Mouse (Mus musculus) E14TG2a.4 (cell line): ENCODE data around the gene Cfap36.

ENCODE experiments used
- H3K27me3 ChIP-seq: 2 replicates; pipeline ENCODE4 v1.6.1; 2014; ENCODE audit warnings: low read length, control low read depth; ENCODE audit not compliant: insufficient read depth
- H3K36me3 ChIP-seq: 2 replicates; pipeline ENCODE4 v1.6.1; 2014; ENCODE audit warnings: low read length, control low read depth; ENCODE audit not compliant: insufficient read depth
- H3K4me1 ChIP-seq: replicated peaks from 2 replicates; pipeline ENCODE4 v1.6.1; 2014; ENCODE audit warnings: low read depth, low read length, control low read depth
- H3K4me3 ChIP-seq: replicated peaks from 2 replicates; pipeline ENCODE4 v1.5.1; 2014; ENCODE audit warnings: mild to moderate bottlenecking, low read length
- H3K9me3 ChIP-seq: 2 replicates; pipeline ENCODE4 v1.6.1; 2014; ENCODE audit warnings: low read length, control low read depth
- CTCF ChIP-seq: conservative IDR thresholded peaks from 2 replicates; pipeline ENCODE4 v1.5.1; 2014; ENCODE audit warnings: low read length
- NANOG ChIP-seq: IDR thresholded peaks from 2 replicates; pipeline ENCODE4 v1.6.1; 2014; ENCODE audit warnings: borderline replicate concordance, low read length, mixed read lengths
- POU5F1 ChIP-seq: IDR thresholded peaks from 2 replicates; pipeline ENCODE4 v1.6.1; 2014; ENCODE audit warnings: low read length, borderline replicate concordance

Gene Cfap36

DNA sequence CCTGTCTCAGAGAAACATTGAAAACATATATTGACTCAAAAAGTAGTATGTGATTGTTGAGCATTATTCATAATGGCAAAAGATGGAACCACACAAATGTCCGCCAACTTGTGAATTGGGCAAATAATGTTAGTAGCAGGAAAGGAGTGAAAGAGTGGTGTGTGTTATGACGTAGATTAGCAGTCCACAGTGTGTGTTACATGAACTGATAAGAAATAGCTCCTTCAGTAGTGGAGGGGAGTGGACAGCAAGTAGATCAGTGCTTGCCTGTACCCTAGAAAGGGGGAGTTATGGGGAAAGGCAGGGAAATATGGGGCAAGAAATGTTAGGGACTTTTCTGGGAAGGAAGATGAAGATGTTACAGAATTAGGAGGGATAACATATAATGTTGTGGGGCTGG, 31.0 kb downstream of the Cfap36 start:
- no peaks in the 10 kb centered on the region for H3K4me1 ChIP-seq
- peaks cover 91% of the 10 kb centered on the region for H3K36me3 ChIP-seq
- H3K27me3 ChIP-seq, result no peaks in the 10 kb centered on the region
- H3K4me3 ChIP-seq, result no peak overlapping the region
- no peak for TF ChIP-seq NANOG
- no peak for TF ChIP-seq CTCF
- TF ChIP-seq POU5F1, result no peak
- H3K9me3 ChIP-seq, result no peaks in the 10 kb centered on the region

GRCm38 (mm10) chr11:29209774-29210173, 37.4 kb downstream of the Cfap36 start:
- H3K27me3 ChIP-seq, result no peaks in the 10 kb centered on the region
- peaks cover 61% of the 10 kb centered on the region for H3K36me3 ChIP-seq
- TF ChIP-seq NANOG (no peak), POU5F1 (no peak), CTCF (no peak)
- no peaks in the 10 kb centered on the region for H3K4me1 ChIP-seq
- H3K9me3 ChIP-seq, result no peaks in the 10 kb centered on the region
- no peak overlapping the region for H3K4me3 ChIP-seq

- Histone ChIP-seq H3K27me3 (no peaks in the 10 kb centered on the region), H3K4me1 (no peaks in the 10 kb centered on the region), H3K36me3 (peaks cover 61% of the 10 kb centered on the region), H3K9me3 (no peaks in the 10 kb centered on the region), H3K4me3 (no peak overlapping the region)
- TF ChIP-seq CTCF (peak; percentile 30; the same call in 1 of the 2 replicates), NANOG (no peak)
These were observed 43.6 kb downstream of the Cfap36 start for GRCm38 (mm10) chr11:29203653-29204052.

- no peak overlapping the region for H3K4me3 ChIP-seq
- H3K27me3 ChIP-seq, result no peaks in the 10 kb centered on the region
These were observed 58.2 kb downstream of the Cfap36 start for GRCm38 (mm10) chr11:29188981-29189380.

GRCm38 (mm10) chr11:29181751-29182150, 65.5 kb downstream of the Cfap36 start:
- Histone ChIP-seq H3K9me3 (no peaks in the 10 kb centered on the region), H3K27me3 (no peaks in the 10 kb centered on the region), H3K4me3 (no peak overlapping the region), H3K4me1 (no peaks in the 10 kb centered on the region), H3K36me3 (peaks cover 54% of the 10 kb centered on the region)
- TF ChIP-seq CTCF, result no peak
- TF ChIP-seq POU5F1, result no peak
- TF ChIP-seq NANOG, result no peak

More at GRCm38 (mm10) chr11:29188981-29189380, 58.2 kb downstream of the Cfap36 start:
- Histone ChIP-seq H3K9me3 (no peaks in the 10 kb centered on the region), H3K4me1 (no peaks in the 10 kb centered on the region), H3K36me3 (peaks cover 70% of the 10 kb centered on the region)
- TF ChIP-seq POU5F1, result no peak
- no peak for TF ChIP-seq CTCF
- TF ChIP-seq NANOG, result no peak

- H3K9me3 ChIP-seq, result no peaks in the 10 kb centered on the region
- H3K27me3 ChIP-seq, result no peaks in the 10 kb centered on the region
- no peak overlapping the region for H3K4me3 ChIP-seq
- H3K4me1 ChIP-seq, result no peaks in the 10 kb centered on the region
- H3K36me3 ChIP-seq, result peaks cover 43% of the 10 kb centered on the region
- TF ChIP-seq CTCF (no peak), NANOG (no peak), POU5F1 (no peak)
These were observed 66.6 kb downstream of the Cfap36 start for GRCm38 (mm10) chr11:29180657-29181056.

GRCm38 (mm10) chr11:29179319-29179718, 67.9 kb downstream of the Cfap36 start:
- H3K9me3 ChIP-seq, result no peaks in the 10 kb centered on the region
- TF ChIP-seq POU5F1, result no peak
- TF ChIP-seq CTCF, result no peak
- TF ChIP-seq NANOG, result no peak

GRCm38 (mm10) chr11:29173706-29174436, 73.3 kb downstream of the Cfap36 start:
- peak overlapping the region; percentile 100 for H3K4me3 ChIP-seq
- peaks cover 22% of the 10 kb centered on the region for H3K4me1 ChIP-seq
- peaks cover 16% of the 10 kb centered on the region for H3K9me3 ChIP-seq
- peaks cover 9% of the 10 kb centered on the region for H3K36me3 ChIP-seq
- no peak for TF ChIP-seq POU5F1
- TF ChIP-seq NANOG, result no peak
- TF ChIP-seq CTCF, result no peak
- H3K27me3 ChIP-seq, result no peaks in the 10 kb centered on the region

More at GRCm38 (mm10) chr11:29179319-29179718, 67.9 kb downstream of the Cfap36 start:
- no peak overlapping the region for H3K4me3 ChIP-seq
- peaks cover 6% of the 10 kb centered on the region; the same call in 1 of the 2 replicates for H3K4me1 ChIP-seq
- no peaks in the 10 kb centered on the region for H3K27me3 ChIP-seq
- H3K36me3 ChIP-seq, result peaks cover 30% of the 10 kb centered on the region
